Mouse (Mus musculus) testis, adult 2 months (tissue): ENCODE data around the gene Tenm4. TPM values are rescaled to one million over a fixed set of nuclear protein-coding genes. Genes with fewer than 3 reads are reported as not detected.

Experiments used
- H3K27ac ChIP-seq: fragments of 200-500 bp; 2 replicates; pipeline ENCODE4 v1.5.1; 2012; ENCODE audit warnings: low read depth, low read length; ENCODE audit not compliant: control insufficient read depth, insufficient read depth
- H3K27me3 ChIP-seq: fragments of 200-500 bp; 2 replicates; pipeline ENCODE4 v1.6.1; 2012; ENCODE audit warnings: mild to moderate bottlenecking, low read length, moderate library complexity; ENCODE audit not compliant: control insufficient read depth, insufficient read depth
- H3K36me3 ChIP-seq: fragments of 200-500 bp; 2 replicates; pipeline ENCODE4 v1.6.1; 2012; ENCODE audit warnings: mild to moderate bottlenecking, low read length; ENCODE audit not compliant: control insufficient read depth, insufficient read depth
- H3K4me1 ChIP-seq: fragments of 200-500 bp; 2 replicates; pipeline ENCODE4 v1.6.1; 2012; ENCODE audit warnings: low read length; ENCODE audit not compliant: control insufficient read depth, insufficient read depth
- H3K4me3 ChIP-seq: fragments of 200-500 bp; 2 replicates; pipeline ENCODE4 v1.5.1; 2012; ENCODE audit warnings: low read depth, mild to moderate bottlenecking, low read length, moderate library complexity, mixed read lengths; ENCODE audit not compliant: control insufficient read depth
- CTCF ChIP-seq: fragments of 200-500 bp; IDR thresholded peaks from 2 replicates; pipeline ENCODE4 v1.5.1; 2012; ENCODE audit warnings: low read depth, mild to moderate bottlenecking, inconsistent platforms, low read length, moderate library complexity; ENCODE audit not compliant: control insufficient read depth, insufficient read depth, insufficient replicate concordance
- POLR2A ChIP-seq: fragments of 200-500 bp; IDR thresholded peaks from 2 replicates; pipeline ENCODE4 v1.6.1; 2012; ENCODE audit warnings: low read depth, mild to moderate bottlenecking, inconsistent platforms, low read length, moderate library complexity; ENCODE audit not compliant: control insufficient read depth
- polyA plus RNA-seq: library from polyadenylated mRNA; depleted of rRNA; stranded (reverse); fragments of >200 nt; gene quantifications from 2 replicates; pipeline ENCODE4 v1.2.3, GENCODE M21; 2012

The Tenm4 gene
- polyA plus RNA-seq, 1 experiment: 2.3 TPM

- Histone ChIP-seq H3K27ac (no peak overlapping the region), H3K27me3 (no peaks in the 10 kb centered on the region), H3K4me1 (no peaks in the 10 kb centered on the region), H3K4me3 (no peak overlapping the region), H3K36me3 (no peaks in the 10 kb centered on the region)
- TF ChIP-seq POLR2A (no peak), CTCF (no peak)
Observed at GRCm38 (mm10) chr7:96734315-96735058, 563.4 kb downstream of the Tenm4 start.

DNA sequence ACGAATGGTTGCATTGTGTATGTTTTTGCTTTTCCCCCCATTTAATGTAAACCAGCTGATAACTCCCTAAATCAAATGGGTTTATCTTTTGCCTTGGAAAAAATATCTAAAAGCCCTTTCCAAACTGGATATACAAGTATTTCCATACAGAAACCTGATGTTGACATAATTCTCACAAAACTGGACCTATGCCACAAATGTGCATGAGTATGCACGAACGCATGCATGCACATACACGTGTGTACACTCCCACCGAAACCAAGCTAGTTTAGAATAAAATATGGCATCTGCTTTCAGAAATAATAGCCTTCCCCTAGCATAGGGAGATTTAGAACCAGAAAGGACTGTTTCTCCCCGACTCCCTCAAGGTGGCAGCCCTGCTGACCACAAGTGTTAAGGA, 569.6 kb downstream of the Tenm4 start:
- Histone ChIP-seq H3K27ac (no peak overlapping the region), H3K4me1 (no peaks in the 10 kb centered on the region)

DNA sequence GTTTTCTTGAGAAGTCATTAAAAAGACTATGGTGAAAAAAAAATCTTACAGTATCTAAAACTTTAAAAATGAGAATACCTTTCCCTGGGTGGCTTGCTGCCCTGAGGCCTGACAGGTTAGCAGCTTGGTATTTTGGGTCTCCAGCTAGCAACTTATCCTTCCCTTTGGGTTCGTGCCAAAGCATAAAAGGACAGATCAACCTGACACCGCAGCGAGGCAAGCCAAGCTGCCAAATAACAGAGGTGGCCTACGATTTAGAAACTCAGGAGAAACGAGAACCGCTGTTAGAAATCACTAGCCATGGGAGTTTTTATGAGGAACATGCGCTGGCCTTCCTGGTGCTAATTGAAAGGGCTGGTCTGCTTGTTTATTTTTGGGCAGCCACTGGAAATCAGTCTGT, 571.2 kb downstream of the Tenm4 start:
- TF ChIP-seq CTCF: no peak
- no peak for TF ChIP-seq POLR2A
- Histone ChIP-seq H3K27ac (no peak overlapping the region), H3K4me3 (no peak overlapping the region), H3K27me3 (no peaks in the 10 kb centered on the region), H3K36me3 (no peaks in the 10 kb centered on the region), H3K4me1 (no peaks in the 10 kb centered on the region)

More for the DNA sequence above, 569.6 kb downstream of the Tenm4 start:
- TF ChIP-seq POLR2A: no peak
- TF ChIP-seq CTCF: no peak
- Histone ChIP-seq H3K4me3 (no peak overlapping the region), H3K27me3 (no peaks in the 10 kb centered on the region), H3K36me3 (no peaks in the 10 kb centered on the region)

DNA sequence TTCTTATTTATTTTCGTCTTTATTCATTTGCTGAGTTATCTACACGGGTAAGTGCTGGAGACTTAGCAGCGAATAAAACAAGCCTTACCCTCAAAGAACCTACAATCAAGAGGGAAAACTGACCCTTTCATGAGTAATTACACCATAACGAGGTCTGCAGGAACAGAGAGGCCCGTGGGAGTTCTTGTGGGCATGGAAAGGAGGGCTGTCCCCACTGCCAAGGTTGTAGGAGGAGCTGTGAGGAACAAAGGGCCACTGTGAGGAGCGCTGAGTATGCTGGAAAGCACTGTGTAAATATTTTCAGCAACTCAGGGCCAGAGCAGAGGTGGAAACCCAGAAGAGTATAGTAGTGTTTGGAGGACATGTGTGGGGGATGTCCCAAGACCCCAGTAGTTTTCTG, 574.9 kb downstream of the Tenm4 start:
- Histone ChIP-seq H3K4me1 (no peaks in the 10 kb centered on the region), H3K36me3 (no peaks in the 10 kb centered on the region), H3K4me3 (no peak overlapping the region), H3K27me3 (no peaks in the 10 kb centered on the region), H3K27ac (no peak overlapping the region)
- TF ChIP-seq POLR2A (no peak), CTCF (no peak)

GRCm38 (mm10) chr7:96746706-96747105, 575.7 kb downstream of the Tenm4 start:
- no peaks in the 10 kb centered on the region for H3K4me1 ChIP-seq
- H3K4me3 ChIP-seq: no peak overlapping the region
- H3K27ac ChIP-seq: no peak overlapping the region
- TF ChIP-seq CTCF (no peak), POLR2A (no peak)
- H3K36me3 ChIP-seq: no peaks in the 10 kb centered on the region
- no peaks in the 10 kb centered on the region for H3K27me3 ChIP-seq

GRCm38 (mm10) chr7:96748538-96749045, 577.5 kb downstream of the Tenm4 start:
- H3K27me3 ChIP-seq: no peaks in the 10 kb centered on the region
- H3K4me1 ChIP-seq: no peaks in the 10 kb centered on the region
- no peak overlapping the region for H3K27ac ChIP-seq
- H3K36me3 ChIP-seq: no peaks in the 10 kb centered on the region
- H3K4me3 ChIP-seq: no peak overlapping the region
- no peak for TF ChIP-seq CTCF
- TF ChIP-seq POLR2A: no peak

DNA sequence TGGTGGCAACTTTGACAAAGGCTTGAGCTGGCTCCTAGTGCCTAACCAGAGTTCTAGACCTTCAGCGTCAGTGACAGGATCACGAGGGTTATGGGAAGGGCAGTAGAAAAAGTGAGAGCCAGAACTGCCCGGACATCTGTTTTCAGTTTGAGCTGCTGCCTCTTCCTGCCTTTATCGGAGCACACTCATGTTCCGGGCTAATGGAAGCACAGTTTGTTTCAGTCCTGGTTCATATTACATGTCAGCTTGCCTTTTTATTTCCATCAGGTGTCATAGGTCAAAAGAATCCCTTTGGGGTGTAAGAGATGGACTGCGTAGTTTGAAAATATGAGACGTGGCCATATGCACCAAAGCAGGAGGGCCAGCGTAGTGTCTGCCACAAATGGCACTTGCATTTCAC, 578.7 kb downstream of the Tenm4 start:
- Histone ChIP-seq H3K27ac (no peak overlapping the region), H3K4me3 (no peak overlapping the region), H3K36me3 (no peaks in the 10 kb centered on the region), H3K27me3 (no peaks in the 10 kb centered on the region), H3K4me1 (no peaks in the 10 kb centered on the region)
- no peak for TF ChIP-seq CTCF
- TF ChIP-seq POLR2A: no peak

DNA sequence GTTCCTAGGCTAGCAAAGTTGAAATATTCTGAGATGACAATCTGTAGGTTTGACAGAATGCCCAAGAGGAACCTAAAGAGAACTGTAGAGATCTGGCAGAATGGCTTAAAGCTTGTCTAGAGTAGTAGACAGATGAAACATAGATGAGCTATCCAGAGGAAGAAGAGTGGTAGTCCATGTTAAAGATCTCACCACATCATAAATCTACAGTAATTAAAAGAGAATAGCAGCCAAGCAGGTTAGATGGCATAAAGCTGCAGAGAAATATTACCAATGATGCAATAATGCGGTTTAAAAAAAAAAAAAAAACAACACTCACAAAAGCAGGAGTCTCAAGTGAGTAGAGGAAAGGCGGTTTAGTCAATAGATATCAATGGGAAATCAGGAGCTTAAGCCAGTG, 580.2 kb downstream of the Tenm4 start:
- no peak overlapping the region for H3K4me3 ChIP-seq
- TF ChIP-seq CTCF (no peak), POLR2A (no peak)
- H3K4me1 ChIP-seq: no peaks in the 10 kb centered on the region
- no peaks in the 10 kb centered on the region for H3K27me3 ChIP-seq
- no peak overlapping the region for H3K27ac ChIP-seq
- H3K36me3 ChIP-seq: no peaks in the 10 kb centered on the region
